In genomic region chr16:28962987-28963386, GRCm38 (mm10) we compare ENCODE assay signal across 20 mouse cellular contexts. TPM values are rescaled to one million over a fixed set of nuclear protein-coding genes. Genes with fewer than 3 reads are reported as not detected.
"Had no signal": no experiment of that assay in that cellular context is flagged by ENCODE, and none has a peak within 500 bp of the region (broad histone marks: within the 10 kb centered on the region; RNA-seq: fewer than 3 reads in every experiment).

No protein-coding gene starts in this region.

- DNase-seq: liver, postnatal 0 days; lung, adult 2 months; lung, postnatal 14 days; lung, postnatal 36 days; right cerebral cortex, postnatal 14 days; thymus, adult 2 months; thymus, postnatal 25 days; thymus, postnatal 4 days had no signal

- H3K4me1 ChIP-seq: lung, embryonic 15.5 days; megakaryocyte, embryonic 14.5 days; midbrain, embryonic 12.5 days; neural tube, embryonic 12.5 days; stomach, embryonic 15.5 days had no signal

- ATAC-seq: liver, postnatal 0 days; lung, postnatal 0 days; midbrain, embryonic 16.5 days had no signal

- H3K27me3 ChIP-seq: lung, embryonic 15.5 days; megakaryocyte, embryonic 14.5 days; midbrain, embryonic 12.5 days; neural tube, embryonic 12.5 days; stomach, embryonic 15.5 days had no signal

- H3K9ac ChIP-seq: liver, postnatal 0 days; lung, embryonic 15.5 days; midbrain, embryonic 12.5 days; neural tube, embryonic 12.5 days; stomach, embryonic 15.5 days had no signal

- H3K4me3 ChIP-seq: lung, embryonic 15.5 days; megakaryocyte, embryonic 14.5 days; midbrain, embryonic 12.5 days; neural tube, embryonic 12.5 days; stomach, embryonic 15.5 days had no signal

- H3K27ac ChIP-seq: lung, embryonic 15.5 days; macrophage; midbrain, embryonic 12.5 days; neural tube, embryonic 12.5 days; stomach, embryonic 15.5 days; stomach, postnatal 0 days had no signal

- H3K4me2 ChIP-seq: lung, embryonic 15.5 days; midbrain, embryonic 12.5 days; neural tube, embryonic 12.5 days; stomach, embryonic 15.5 days had no signal

- H3K9me3 ChIP-seq: lung, embryonic 15.5 days; midbrain, embryonic 12.5 days; neural tube, embryonic 12.5 days; stomach, embryonic 15.5 days had no signal

- H3K36me3 ChIP-seq: lung, embryonic 15.5 days; midbrain, embryonic 12.5 days; neural tube, embryonic 12.5 days; stomach, embryonic 15.5 days had no signal

RNA-seq across cellular contexts. Expression of gene Mb21d2, which starts 33.5 kb away (rescaled TPM):
- total RNA-seq: megakaryocyte progenitor cell, adult 5-6 weeks; monocyte, adult 5-6 weeks; neutrophil, adult 5-6 weeks had no signal
